Comparison of ENCODE assay signal across 8 mouse cellular contexts in the genomic region with DNA sequence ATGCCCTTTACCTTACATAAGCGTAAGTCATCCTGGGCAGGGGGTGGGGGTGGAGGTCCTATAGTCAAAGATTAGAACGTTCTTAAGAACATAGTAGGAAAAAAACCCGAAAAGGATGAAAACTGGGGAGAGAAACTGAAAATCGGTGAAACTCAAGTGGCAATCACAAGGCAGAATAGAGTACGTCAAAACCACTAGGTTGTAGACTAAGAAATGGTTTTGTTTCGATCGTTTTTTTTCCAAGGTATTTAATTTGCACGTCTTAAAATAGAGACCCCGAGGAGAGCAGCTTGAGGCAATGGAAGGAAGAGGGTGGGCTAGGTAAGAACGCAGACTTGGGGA. TPM values are rescaled to one million over a fixed set of nuclear protein-coding genes. Genes with fewer than 3 reads are reported as not detected.
A peak's percentile ranks its signal among the peaks of the same experiment; 100 is the strongest.
DNase-seq lines count a peak whose midpoint lies in the region; ATAC-seq and TF ChIP-seq lines count a peak whose summit lies in the region.

No protein-coding gene starts in this region.

- H3K9me3 ChIP-seq in heart, embryonic 13.5 days: no peaks in the 10 kb centered on the region
- H3K9me3 ChIP-seq in CH12.LX (replicated peaks; ENCODE audit: low read length): no peaks in the 10 kb centered on the region
- no peaks in the 10 kb centered on the region for H3K9me3 ChIP-seq in forebrain, embryonic 14.5 days (replicated peaks; ENCODE audit: control insufficient read depth, low read length)
- H3K9me3 ChIP-seq in liver, embryonic 16.5 days (replicated peaks; ENCODE audit: control insufficient read depth, low read length): no peaks in the 10 kb centered on the region

- TF ChIP-seq CTCF in CH12.LX (conservative IDR thresholded peaks at IDR 0.05 in 1 of 2, IDR thresholded peaks at IDR 0.05 in 1 of 2; ENCODE audit: low read depth in 2 of 2, low read length in 2 of 2): no peak

- no peak for DNase-seq in heart, adult 9 months (ENCODE audit: low spot score in 2 of 2)
- DNase-seq in CH12.LX (ENCODE audit: extremely low read depth): no peak
- DNase-seq in forebrain, embryonic 14.5 days (ENCODE audit: low spot score): no peak
- no peak for DNase-seq in gastrocnemius, postnatal 14 days
- no peak for DNase-seq in frontal cortex, postnatal 14 days (ENCODE audit: low spot score in 2 of 2)
- DNase-seq in thymus, postnatal 25 days: no peak

- H3K4me2 ChIP-seq in heart, embryonic 13.5 days: peak overlapping the region; percentile 89
- peak overlapping the region; percentile 83 for H3K4me2 ChIP-seq in CH12.LX (ENCODE audit: insufficient read depth, low read depth, poor library complexity, severe bottlenecking)
- peak overlapping the region; percentile 72 for H3K4me2 ChIP-seq in forebrain, embryonic 14.5 days (ENCODE audit: low read length)
- peak overlapping the region; percentile 83 for H3K4me2 ChIP-seq in liver, embryonic 16.5 days (ENCODE audit: low read depth, low read length)

- peak overlapping the region; percentile 96 for H3K9ac ChIP-seq in heart, embryonic 13.5 days
- H3K9ac ChIP-seq in CH12.LX (ENCODE audit: insufficient read depth, low read depth): peak overlapping the region; percentile 71
- H3K9ac ChIP-seq in forebrain, embryonic 14.5 days (ENCODE audit: low read length): peak overlapping the region; percentile 93
- H3K9ac ChIP-seq in liver, embryonic 16.5 days (ENCODE audit: low read depth, low read length): peak overlapping the region; percentile 97

- intact Hi-C loops in gastrocnemius, postnatal 14 days (cut with DNase I; ENCODE audit: low total_unique reads): no loop called here

- H3K4me3 ChIP-seq in heart, embryonic 13.5 days: peak overlapping the region; percentile 92
- peak overlapping the region; percentile 77 to 99 (median 82) for H3K4me3 ChIP-seq in CH12.LX (replicated peaks in 1 of 3; ENCODE audit: low read depth in 2 of 3, low read length in 2 of 3, poor library complexity in 1 of 3)
- H3K4me3 ChIP-seq in forebrain, embryonic 14.5 days (ENCODE audit: low read depth, low read length): peak overlapping the region; percentile 87
- H3K4me3 ChIP-seq in liver, embryonic 16.5 days (ENCODE audit: low read depth, low read length): peak overlapping the region; percentile 98

- H3K27ac ChIP-seq in heart, embryonic 13.5 days (replicated peaks): peak overlapping the region; percentile 91
- H3K27ac ChIP-seq in CH12.LX (ENCODE audit: insufficient read depth, low read depth): no peak overlapping the region; the same call in 1 of the 2 replicates
- no peak overlapping the region for H3K27ac ChIP-seq in forebrain, embryonic 14.5 days (ENCODE audit: low read depth, low read length)
- peak overlapping the region; percentile 97 for H3K27ac ChIP-seq in liver, embryonic 16.5 days (ENCODE audit: low read length)

- TF ChIP-seq RAD21 in CH12.LX (IDR thresholded peaks at IDR 0.05; ENCODE audit: low read depth, low read length): no peak

- in situ Hi-C loops in CH12.LX (cut with MboI; ENCODE audit: low pct_ligation_motif_present, low pct_unique_long_range_greater_than_20kb, low sequenced_read_pairs): loop anchor here (5.0 kb wide), 1 partner anchor 155 kb away; no protein-coding TSS in a partner anchor

- no peak for ATAC-seq in heart, embryonic 13.5 days (ENCODE audit: extremely low read depth, insufficient number of reproducible peaks, low FRiP score, low TSS enrichment)
- no peak for ATAC-seq in forebrain, embryonic 14.5 days
- ATAC-seq in liver, embryonic 16.5 days (ENCODE audit: low read depth): no peak

- peaks cover 14% of the 10 kb centered on the region for H3K79me2 ChIP-seq in CH12.LX (replicated peaks; ENCODE audit: control insufficient read depth, extremely low read depth, insufficient read depth, poor library complexity, severe bottlenecking)

- 15% methylated on average over 10 of the region's 10 CpGs for WGBS in heart, embryonic 13.5 days
- 12% methylated on average over 10 of the region's 10 CpGs for WGBS in forebrain, embryonic 14.5 days
- 8% methylated on average over 10 of the region's 10 CpGs for WGBS in liver, embryonic 16.5 days (ENCODE audit: insufficient replicate concordance)

- TF ChIP-seq EP300 in CH12.LX (IDR thresholded peaks at IDR 0.05; ENCODE audit: low read length): no peak

- H3K36me3 ChIP-seq in heart, embryonic 13.5 days: no peaks in the 10 kb centered on the region
- H3K36me3 ChIP-seq in CH12.LX (replicated peaks in 1 of 2; ENCODE audit: control insufficient read depth in 1 of 2, insufficient read depth in 1 of 2, low read length in 1 of 2): no peaks in the 10 kb centered on the region
- H3K36me3 ChIP-seq in forebrain, embryonic 14.5 days (ENCODE audit: control insufficient read depth, insufficient read depth, low read length): no peaks in the 10 kb centered on the region
- no peaks in the 10 kb centered on the region for H3K36me3 ChIP-seq in liver, embryonic 16.5 days (ENCODE audit: control insufficient read depth, insufficient read depth)

- no peaks in the 10 kb centered on the region for H3K27me3 ChIP-seq in heart, embryonic 13.5 days (replicated peaks)
- H3K27me3 ChIP-seq in CH12.LX (replicated peaks): no peaks in the 10 kb centered on the region
- 0 out of 2 replicates have a peak, but pooled peaks cover 3% of the 10 kb centered on the region for H3K27me3 ChIP-seq in forebrain, embryonic 14.5 days (replicated peaks; ENCODE audit: control insufficient read depth, insufficient read depth, low read length)
- no peaks in the 10 kb centered on the region for H3K27me3 ChIP-seq in liver, embryonic 16.5 days (ENCODE audit: control insufficient read depth, insufficient read depth, low read depth, low read length)

- peaks cover 21% of the 10 kb centered on the region for H3K4me1 ChIP-seq in heart, embryonic 13.5 days
- peaks cover 0 to 12% of the 10 kb centered on the region in 2 experiments; a peak in 2 of 4 replicates for H3K4me1 ChIP-seq in CH12.LX (ENCODE audit: control insufficient read depth in 1 of 2, insufficient read depth in 2 of 2)
- 0 out of 2 replicates have a peak, but pooled peaks cover 4% of the 10 kb centered on the region for H3K4me1 ChIP-seq in forebrain, embryonic 14.5 days (ENCODE audit: control insufficient read depth, insufficient read depth, low read length)
- peaks cover 13% of the 10 kb centered on the region for H3K4me1 ChIP-seq in liver, embryonic 16.5 days (ENCODE audit: control insufficient read depth, low read depth, low read length)

- dilution Hi-C loops in CH12.LX (cut with MboI; ENCODE audit: extremely low pct_ligation_motif_present, extremely low pct_unique_long_range_greater_than_20kb, low sequenced_read_pairs): no loop called here

- TF ChIP-seq POLR2A in CH12.LX (IDR thresholded peaks at IDR 0.05; ENCODE audit: low read depth, low read length): no peak

TF ChIP-seq in CH12.LX, 34 proteins besides CTCF, POLR2A, EP300 and RAD21:
- no peak for TF ChIP-seq ZC3H11A (IDR thresholded peaks at IDR 0.05; ENCODE audit: low read depth, low read length)
- TF ChIP-seq MXI1 (IDR thresholded peaks at IDR 0.05; ENCODE audit: low read depth, low read length): no peak
- TF ChIP-seq PAX5 (IDR thresholded peaks at IDR 0.05; ENCODE audit: low read length): no peak
- no peak for TF ChIP-seq BHLHE40 (IDR thresholded peaks at IDR 0.05; ENCODE audit: low read depth, low read length)
- TF ChIP-seq MEF2A (IDR thresholded peaks at IDR 0.05; ENCODE audit: borderline replicate concordance, low read depth, low read length): no peak
- no peak for TF ChIP-seq TBP (conservative IDR thresholded peaks at IDR 0.05; ENCODE audit: low read depth, low read length)
- TF ChIP-seq SIN3A (IDR thresholded peaks at IDR 0.05; ENCODE audit: low read length): peak; percentile 33; the same call in 1 of the 2 replicates
- TF ChIP-seq CHD1 (IDR thresholded peaks at IDR 0.05; ENCODE audit: low read depth, low read length): no peak

RNA-seq across cellular contexts. Expression of a gene that starts 1.2 kb away (rescaled TPM):
- polyA plus RNA-seq in heart, embryonic 13.5 days (2015; fragmentation: Nextera tagmentation; extraction: Ambion mirVana): 12.6 and 13.4 TPM in 2 replicates
- 7.3 and 8.2 TPM in 2 replicates for total RNA-seq in CH12.LX (2012; rRNA removed)
- total RNA-seq in CH12.LX (2014; rRNA removed): 1.9 and 2.0 TPM in 2 replicates
- polyA plus RNA-seq in CH12.LX (2012; ENCODE audit: insufficient read length, low read depth): 4.4 and 6.0 TPM in 2 replicates
- 12.6 and 14.3 TPM in 2 replicates for polyA plus RNA-seq in forebrain, embryonic 14.5 days (2014; fragmentation: Nextera tagmentation; extraction: Ambion mirVana)
- polyA plus RNA-seq in liver, embryonic 16.5 days (2015; fragmentation: Nextera tagmentation; extraction: Ambion mirVana): 8.3 and 10.8 TPM in 2 replicates
- total RNA-seq in gastrocnemius, postnatal 14 days (2021): 10 to 100 TPM; 12.0 to 13.3 TPM

RNA-seq across cellular contexts. Expression of a gene that starts 53.0 kb away (rescaled TPM):
- not detected in 2 replicates for polyA plus RNA-seq in heart, embryonic 13.5 days (2015; fragmentation: Nextera tagmentation; extraction: Ambion mirVana)
- total RNA-seq in CH12.LX (2012; rRNA removed) (not detected in 2 replicates), CH12.LX (2014; rRNA removed) (not detected in 2 replicates)
- polyA plus RNA-seq in CH12.LX (2012; ENCODE audit: insufficient read length, low read depth): not detected in 2 replicates
- polyA plus RNA-seq in forebrain, embryonic 14.5 days (2014; fragmentation: Nextera tagmentation; extraction: Ambion mirVana): not detected in 2 replicates
- not detected in 2 replicates for polyA plus RNA-seq in liver, embryonic 16.5 days (2015; fragmentation: Nextera tagmentation; extraction: Ambion mirVana)
- total RNA-seq in gastrocnemius, postnatal 14 days (2021): not detected

Comparison
In these comparisons a context has a peak if more than half of its experiments do, and no peak if none do; other contexts are left out.
1. H3K27ac ChIP-seq: peak in heart, embryonic 13.5 days (single experiment) and liver, embryonic 16.5 days (single experiment); none in CH12.LX (single experiment) and forebrain, embryonic 14.5 days (single experiment).
2. Peak in every context shown above with its lines, with median percentiles within 50 percentile points of each other: H3K4me2 ChIP-seq, H3K4me3 ChIP-seq and H3K9ac ChIP-seq.